Mouse (Mus musculus): ENCODE measurements around the gene Trim17.

- TF ChIP-seq CTCF (IDR thresholded peaks at IDR 0.05; ENCODE audit: insufficient read depth, low read depth, low read length) (no peak), POLR2A (IDR thresholded peaks at IDR 0.05; ENCODE audit: insufficient read depth, low read depth, low read length) (no peak)
These were observed 44.7 kb downstream of the Trim17 start for GRCm38 (mm10) chr11:58999158-58999557.
